Mouse (Mus musculus): Measurements from ENCODE around the gene Etv1. TPM values are rescaled to one million over a fixed set of nuclear protein-coding genes. Genes with fewer than 3 reads are reported as not detected.
A peak's percentile ranks its signal among the peaks of the same experiment; 100 is the strongest.

Etv1 gene
- total RNA-seq (2021), result 10 to 100 TPM; 55.2 to 62.7 TPM
- long read RNA-seq, experiment 1, full-length matches to known transcripts, result 2 of 3 reads
- long read RNA-seq, experiment 1, partial matches to known transcripts, result 0 of 3 reads
- long read RNA-seq, experiment 1, other reads (novel, unspliced or antisense), result 1 of 3 reads
- long read RNA-seq, experiment 2, full-length matches to known transcripts, result 6 of 29 reads
- long read RNA-seq, experiment 2, partial matches to known transcripts, result 11 of 29 reads
- long read RNA-seq, experiment 2, other reads (novel, unspliced or antisense), result 12 of 29 reads

GRCm38 (mm10) chr12:38779186-38779777 lies at the start of gene Etv1:
Gene Etv1 (plus strand): TSS chr12:38779380.
- DNase-seq (ENCODE audit: low spot score in 2 of 2), result peak; percentile 30 to 44

DNA sequence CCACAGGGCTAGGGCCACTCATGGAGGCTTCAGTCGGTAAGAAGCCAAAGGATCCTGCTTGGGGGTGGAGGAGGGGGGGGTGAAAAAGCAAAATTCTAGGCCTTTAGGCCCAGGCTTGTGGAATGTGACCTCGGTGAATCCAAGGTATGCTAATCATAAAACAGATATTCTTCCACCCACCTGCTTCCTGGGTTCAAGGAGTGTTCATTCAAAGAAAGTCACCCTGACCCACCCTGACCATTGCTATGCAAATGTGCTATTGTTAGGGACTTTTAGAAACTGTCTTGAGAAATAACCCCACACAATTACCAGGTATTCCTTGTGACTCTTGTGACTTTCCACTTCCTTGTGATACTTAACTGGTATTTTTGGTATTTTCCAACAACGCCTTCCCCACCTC lies 49.5 kb upstream of the Etv1 start:
- no peak for DNase-seq (ENCODE audit: low spot score in 2 of 2)

DNA sequence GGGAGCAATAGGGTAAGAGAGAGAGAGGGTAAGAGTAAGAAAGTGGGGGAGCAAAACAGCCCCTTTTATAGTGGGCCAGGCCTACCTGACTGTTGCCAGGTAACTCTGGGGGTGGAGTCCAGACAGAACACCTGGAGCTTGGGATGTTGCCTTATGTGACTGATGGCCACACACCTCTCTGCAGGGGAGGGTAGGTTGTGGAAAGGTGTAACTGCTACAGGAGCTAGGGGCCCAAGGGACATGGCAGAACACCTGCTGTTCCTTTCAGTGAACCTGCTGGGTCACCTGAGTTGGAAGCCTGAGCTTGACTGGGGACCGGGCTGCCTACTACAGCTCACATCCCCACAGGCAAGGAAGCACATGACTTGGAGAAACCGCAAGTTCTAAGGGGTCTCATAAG lies 48.4 kb upstream of the Etv1 start:
- no peak for DNase-seq (ENCODE audit: low spot score in 2 of 2)

DNA sequence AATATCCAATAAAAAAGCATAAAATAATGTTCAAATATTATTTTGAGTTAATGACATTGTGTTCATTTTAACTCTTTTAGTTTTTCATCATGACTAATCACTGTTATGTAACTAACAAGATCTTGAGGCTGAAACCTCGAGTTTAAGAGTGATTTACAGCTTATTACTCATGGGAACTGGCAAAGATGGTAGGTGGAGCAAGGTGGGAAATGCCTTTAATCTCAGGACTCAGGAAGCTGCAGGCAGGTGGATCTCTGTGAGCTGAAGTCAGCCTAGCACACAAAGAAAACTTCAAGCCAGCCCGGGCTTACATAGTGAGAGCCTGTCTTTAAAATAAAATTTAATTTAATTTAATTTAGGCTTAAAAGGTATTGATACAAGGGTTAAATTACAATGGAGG lies 19.9 kb upstream of the Etv1 start:
- no peak for DNase-seq (ENCODE audit: low spot score in 2 of 2)

- no peak for DNase-seq (ENCODE audit: low spot score in 2 of 2)
Measured at GRCm38 (mm10) chr12:38777316-38777715, 1.9 kb upstream of the Etv1 start.

DNA sequence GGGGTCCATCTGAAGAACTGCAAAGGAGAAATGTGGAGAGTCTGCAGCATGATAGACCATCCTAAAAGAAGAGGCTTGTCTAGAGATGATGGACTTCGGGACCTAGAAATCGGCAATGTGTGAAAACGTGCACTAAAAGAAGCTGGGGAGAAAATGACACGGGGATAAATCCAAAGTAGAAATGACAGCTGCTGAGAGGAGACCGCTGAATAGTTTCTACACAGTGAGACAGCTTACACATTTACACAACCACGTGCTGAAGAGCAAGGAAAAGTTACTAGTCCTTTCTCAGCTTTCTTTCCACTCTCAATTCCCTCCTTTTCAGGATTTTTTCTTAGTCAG lies 1.3 kb upstream of the Etv1 start:
- DNase-seq (ENCODE audit: low spot score in 2 of 2), result no peak

GRCm38 (mm10) chr12:38778299-38779075 lies 693 bp upstream of the Etv1 start:
- peak; percentile 69 to 80 for DNase-seq (ENCODE audit: low spot score in 2 of 2)

GRCm38 (mm10) chr12:38780006-38780954 lies 1.1 kb downstream of the Etv1 start:
- peak; percentile 23 to 55 for DNase-seq (ENCODE audit: low spot score in 2 of 2)

- no peak for DNase-seq (ENCODE audit: low spot score in 2 of 2)
Measured at GRCm38 (mm10) chr12:38780955-38781304, 1.8 kb downstream of the Etv1 start.

- no peak for DNase-seq (ENCODE audit: low spot score in 2 of 2)
Measured at GRCm38 (mm10) chr12:38781686-38782085, 2.5 kb downstream of the Etv1 start.

- no peak for DNase-seq (ENCODE audit: low spot score in 2 of 2)
Measured at GRCm38 (mm10) chr12:38783291-38783690, 4.1 kb downstream of the Etv1 start.

DNA sequence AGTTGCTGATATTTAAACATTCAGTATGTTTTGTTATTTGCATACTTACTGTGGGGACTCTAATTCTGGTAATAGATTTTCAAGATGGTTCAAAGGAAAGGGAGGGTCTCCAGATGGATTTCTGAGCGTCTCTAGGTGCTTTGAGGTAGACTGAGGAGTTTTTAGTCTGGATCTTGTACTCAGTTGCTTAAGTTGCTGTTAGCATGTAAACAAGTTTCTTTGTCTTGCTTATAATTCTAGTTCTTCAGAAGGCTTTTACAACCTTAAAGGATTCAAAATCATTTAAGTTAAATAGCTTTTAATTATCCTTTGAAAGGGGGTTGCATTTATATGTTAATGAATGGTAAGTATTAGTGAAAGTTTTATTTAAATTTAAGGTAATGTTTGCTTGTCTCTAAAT lies 5.0 kb downstream of the Etv1 start:
- DNase-seq (ENCODE audit: low spot score in 2 of 2), result no peak

DNA sequence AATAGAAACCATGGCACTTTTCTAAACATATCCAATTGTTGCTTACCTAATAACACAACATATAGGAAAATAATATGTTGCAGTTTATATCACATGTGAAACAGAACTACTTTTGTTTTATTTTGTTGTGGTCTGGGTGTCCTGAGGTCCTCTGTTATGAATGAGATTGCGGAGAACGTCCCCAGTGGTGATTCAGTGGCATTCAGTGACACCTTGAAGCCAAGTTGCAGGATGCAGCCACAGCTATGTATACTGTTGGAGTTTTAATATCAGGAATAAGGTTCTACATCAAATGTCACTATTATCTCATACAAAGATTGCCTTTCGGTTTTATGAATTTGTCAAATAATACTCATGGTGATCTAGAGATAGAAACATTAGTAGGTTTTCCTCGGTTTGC lies 7.4 kb downstream of the Etv1 start:
- DNase-seq (ENCODE audit: low spot score in 2 of 2), result no peak

- no peak for DNase-seq (ENCODE audit: low spot score in 2 of 2)
Measured at GRCm38 (mm10) chr12:38787704-38788103, 8.5 kb downstream of the Etv1 start.

- no peak for DNase-seq (ENCODE audit: low spot score in 2 of 2)
Measured at GRCm38 (mm10) chr12:38788621-38789020, 9.4 kb downstream of the Etv1 start.

DNA sequence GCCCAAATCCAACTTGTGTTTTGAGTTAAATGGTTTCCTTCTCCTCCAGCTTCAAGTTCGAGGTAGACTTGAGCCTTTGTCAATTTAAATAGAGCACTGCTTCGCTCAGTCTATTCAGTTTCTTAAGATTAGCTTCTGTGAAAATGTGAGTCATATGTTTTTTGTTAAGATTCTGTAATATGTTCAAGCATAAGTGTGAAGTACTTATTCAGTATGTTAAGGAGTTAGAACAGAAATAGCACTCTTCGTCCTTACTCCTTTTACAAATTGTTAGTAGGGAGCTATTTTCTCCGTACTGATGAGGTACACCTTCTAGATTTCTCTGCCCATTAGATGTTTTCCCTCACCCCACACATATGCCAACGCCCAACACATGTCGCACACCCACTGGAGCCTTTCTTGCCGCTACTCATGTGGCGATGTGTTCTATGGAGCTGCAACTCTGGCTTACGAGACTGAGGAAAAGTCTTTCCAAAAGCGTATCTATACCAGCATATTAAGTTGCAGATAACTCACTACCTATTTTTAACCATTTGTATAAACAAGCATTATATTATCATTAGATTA lies 10.7 kb downstream of the Etv1 start:
- DNase-seq (ENCODE audit: low spot score in 2 of 2), result no peak

- DNase-seq (ENCODE audit: low spot score in 2 of 2), result no peak
Measured at GRCm38 (mm10) chr12:38793076-38793475, 13.9 kb downstream of the Etv1 start.

DNA sequence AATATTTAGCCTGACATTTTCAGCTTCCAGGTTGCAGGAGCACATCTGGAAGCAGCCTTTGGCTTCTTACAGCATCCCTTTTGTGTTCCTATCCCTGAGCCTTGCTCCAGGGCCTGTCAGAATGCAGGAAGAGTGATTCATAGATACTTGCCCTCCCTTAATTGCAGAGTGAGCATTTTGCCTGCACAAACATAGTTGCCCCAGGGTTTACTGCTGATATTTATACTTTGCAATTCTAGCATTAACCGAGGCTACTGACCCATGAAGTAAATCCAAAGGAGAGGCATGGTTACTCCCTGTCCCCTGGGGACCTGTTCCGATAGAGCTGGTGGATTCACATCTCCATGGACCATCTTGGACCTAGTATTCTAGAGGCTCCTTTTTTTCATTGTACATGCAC lies 14.5 kb downstream of the Etv1 start:
- DNase-seq (ENCODE audit: low spot score in 2 of 2), result no peak

DNA sequence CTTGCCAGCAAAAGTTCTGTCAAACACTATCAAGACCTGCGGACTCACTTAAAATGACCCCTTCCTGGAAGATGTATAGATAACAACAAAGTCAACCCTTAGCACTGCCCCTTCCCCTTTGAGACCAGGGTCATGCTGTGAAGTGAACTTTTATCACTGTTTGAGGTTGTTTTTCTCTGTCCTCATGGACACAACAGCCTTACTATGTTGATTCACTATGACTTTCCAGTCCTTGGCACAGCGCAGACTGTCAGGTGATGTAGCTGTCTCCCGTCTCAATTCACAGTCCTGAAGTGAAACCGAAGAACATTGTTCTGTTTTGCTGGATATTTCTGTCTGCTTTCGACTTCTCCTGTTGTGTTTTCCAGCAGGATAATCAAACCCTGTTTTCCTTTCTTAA lies 27.9 kb downstream of the Etv1 start:
- peak in 1 of 2 experiments; percentile 11 for DNase-seq (ENCODE audit: low spot score in 2 of 2)

GRCm38 (mm10) chr12:38812392-38812791 lies 33.2 kb downstream of the Etv1 start:
- DNase-seq (ENCODE audit: low spot score in 2 of 2), result no peak
